Mouse (Mus musculus) spleen, adult 18-20 months (tissue): Measurements from ENCODE around the gene Ubiad1.
A peak's percentile ranks its signal among the peaks of the same experiment; 100 is the strongest.

ENCODE experiments used
- DNase-seq, 2 experiments: peaks; one replicate each; pipeline ENCODE4 v3.0.0; 2022; ENCODE audit warnings: mixed read lengths in 2 of 2

Gene Ubiad1

GRCm38 (mm10) chr4:148444250-148444967 lies at the start of gene Ubiad1:
Gene Ubiad1 (minus strand): TSS chr4:148444771.
- peak; percentile 83 to 91 for DNase-seq

- DNase-seq, result no peak
Observed at GRCm38 (mm10) chr4:148491448-148491847, 46.9 kb upstream of the Ubiad1 start.

- DNase-seq, result no peak
Observed at GRCm38 (mm10) chr4:148490502-148490901, 45.9 kb upstream of the Ubiad1 start.

- no peak for DNase-seq
Observed at GRCm38 (mm10) chr4:148487841-148488240, 43.3 kb upstream of the Ubiad1 start.

- DNase-seq, result no peak
Observed at GRCm38 (mm10) chr4:148484511-148484910, 39.9 kb upstream of the Ubiad1 start.

GRCm38 (mm10) chr4:148481557-148482168 lies 37.1 kb upstream of the Ubiad1 start:
- no peak for DNase-seq

- no peak for DNase-seq
Observed at GRCm38 (mm10) chr4:148480245-148480644, 35.7 kb upstream of the Ubiad1 start.

- DNase-seq, result no peak
Observed at GRCm38 (mm10) chr4:148473496-148473895, 28.9 kb upstream of the Ubiad1 start.

GRCm38 (mm10) chr4:148472436-148473174 lies 28.0 kb upstream of the Ubiad1 start:
- no peak for DNase-seq

- no peak for DNase-seq
Observed at GRCm38 (mm10) chr4:148471363-148471806, 26.8 kb upstream of the Ubiad1 start.

- DNase-seq, result no peak
Observed at GRCm38 (mm10) chr4:148469487-148470252, 25.1 kb upstream of the Ubiad1 start.

- no peak for DNase-seq
Observed at GRCm38 (mm10) chr4:148468396-148468795, 23.8 kb upstream of the Ubiad1 start.

GRCm38 (mm10) chr4:148466511-148467079 lies 22.0 kb upstream of the Ubiad1 start:
- no peak for DNase-seq

- DNase-seq, result no peak
Observed at GRCm38 (mm10) chr4:148464869-148465268, 20.3 kb upstream of the Ubiad1 start.

GRCm38 (mm10) chr4:148464301-148464700 lies 19.7 kb upstream of the Ubiad1 start:
- no peak for DNase-seq

GRCm38 (mm10) chr4:148463208-148463960 lies 18.8 kb upstream of the Ubiad1 start:
- DNase-seq, result no peak

- DNase-seq, result no peak
Observed at GRCm38 (mm10) chr4:148462717-148463116, 18.1 kb upstream of the Ubiad1 start.

- no peak for DNase-seq
Observed at GRCm38 (mm10) chr4:148461772-148462171, 17.2 kb upstream of the Ubiad1 start.

GRCm38 (mm10) chr4:148460656-148461284 lies 16.2 kb upstream of the Ubiad1 start:
- no peak for DNase-seq

GRCm38 (mm10) chr4:148455477-148456025 lies 11.0 kb upstream of the Ubiad1 start:
- no peak for DNase-seq

- DNase-seq, result no peak
Observed at GRCm38 (mm10) chr4:148453707-148454106, 9.1 kb upstream of the Ubiad1 start.
